Mouse (Mus musculus): Measurements from ENCODE around the gene Zfp46.

The Zfp46 gene

GRCm38 (mm10) chr4:136317667-136318066 lies 33.2 kb downstream of the Zfp46 start:
- no peak for DNase-seq

GRCm38 (mm10) chr4:136320016-136320415 lies 35.5 kb downstream of the Zfp46 start:
- DNase-seq: no peak

- DNase-seq: peak; percentile 41 to 53
Measured at GRCm38 (mm10) chr4:136324226-136324625, 39.7 kb downstream of the Zfp46 start.

GRCm38 (mm10) chr4:136327238-136327637 lies 42.8 kb downstream of the Zfp46 start:
- no peak for DNase-seq

- DNase-seq: peak; percentile 22 to 32
Measured at GRCm38 (mm10) chr4:136328115-136328514, 43.6 kb downstream of the Zfp46 start.

- no peak for DNase-seq
Measured at GRCm38 (mm10) chr4:136331709-136332108, 47.2 kb downstream of the Zfp46 start.

GRCm38 (mm10) chr4:136333191-136333590 lies 48.7 kb downstream of the Zfp46 start:
- DNase-seq: no peak

- DNase-seq: no peak
Measured at GRCm38 (mm10) chr4:136335065-136335464, 50.6 kb downstream of the Zfp46 start.

GRCm38 (mm10) chr4:136337129-136337528 lies 52.6 kb downstream of the Zfp46 start:
- no peak for DNase-seq
